ENCODE assay signal across 8 mouse cellular contexts in genomic region chr9:75558360-75558759, GRCm38 (mm10). TPM values are rescaled to one million over a fixed set of nuclear protein-coding genes. Genes with fewer than 3 reads are reported as not detected.
A peak's percentile ranks its signal among the peaks of the same experiment; 100 is the strongest.
DNase-seq lines count a peak whose midpoint lies in the region; ATAC-seq and TF ChIP-seq lines count a peak whose summit lies in the region.

No protein-coding gene starts in this region.

- H3K4me2 ChIP-seq in lung, embryonic 14.5 days, result peak overlapping the region; percentile 76
- peak overlapping the region; percentile 79 for H3K4me2 ChIP-seq in embryonic facial prominence, embryonic 14.5 days (ENCODE audit: low read depth, low read length)
- H3K4me2 ChIP-seq in limb, embryonic 12.5 days, result peak overlapping the region; percentile 83

- peak overlapping the region; percentile 74 for H3K9ac ChIP-seq in lung, embryonic 14.5 days
- H3K9ac ChIP-seq in embryonic facial prominence, embryonic 14.5 days (ENCODE audit: low read depth, low read length), result peak overlapping the region; percentile 82
- peak overlapping the region; percentile 74; the same call in 1 of the 2 replicates for H3K9ac ChIP-seq in limb, embryonic 12.5 days (replicated peaks)

- peak; percentile 59 for DNase-seq in lung, embryonic 14.5 days
- no peak for DNase-seq in lung, postnatal 25 days (ENCODE audit: low spot score)
- no peak for DNase-seq in embryonic facial prominence, embryonic 14.5 days (ENCODE audit: low spot score)
- DNase-seq in spleen, postnatal 10 days (ENCODE audit: low spot score in 2 of 2), result no peak
- no peak for DNase-seq in cerebellum, adult 11 months
- DNase-seq in layer of hippocampus, postnatal 25 days (ENCODE audit: extremely low spot score in 1 of 2, low spot score in 1 of 2), result no peak

- H3K27ac ChIP-seq in lung, embryonic 14.5 days (ENCODE audit: low read depth), result peak overlapping the region; percentile 88
- H3K27ac ChIP-seq in embryonic facial prominence, embryonic 14.5 days (replicated peaks; ENCODE audit: low read depth, low read length), result peak overlapping the region; percentile 90; the same call in 1 of the 2 replicates
- H3K27ac ChIP-seq in limb, embryonic 12.5 days, result no peak overlapping the region
- H3K27ac ChIP-seq in small intestine, adult 2 months (ENCODE audit: insufficient read depth, low read depth, low read length), result peak overlapping the region; percentile 96; the same call in 1 of the 2 replicates

- no peak for TF ChIP-seq CTCF in lung, embryonic 14.5 days (IDR thresholded peaks at IDR 0.05; ENCODE audit: low read depth)
- TF ChIP-seq CTCF in small intestine, adult 2 months (IDR thresholded peaks at IDR 0.05; ENCODE audit: extremely low read depth, insufficient read length, insufficient replicate concordance, low read depth, low read length), result no peak

- WGBS in lung, embryonic 14.5 days, result 13% methylated on average over 3 of the region's 3 CpGs
- 17% methylated on average over 3 of the region's 3 CpGs for WGBS in embryonic facial prominence, embryonic 14.5 days
- WGBS in limb, embryonic 12.5 days, result 8% methylated on average over 3 of the region's 3 CpGs
- 14% methylated on average over 3 of the region's 3 CpGs for WGBS in small intestine, adult 2 months

- no peaks in the 10 kb centered on the region for H3K9me3 ChIP-seq in lung, embryonic 14.5 days (ENCODE audit: low read depth, low read length)
- no peaks in the 10 kb centered on the region for H3K9me3 ChIP-seq in embryonic facial prominence, embryonic 14.5 days (ENCODE audit: control insufficient read depth, low read length)
- H3K9me3 ChIP-seq in limb, embryonic 12.5 days, result no peaks in the 10 kb centered on the region

- ATAC-seq in lung, embryonic 14.5 days (ENCODE audit: insufficient read depth), result no peak
- ATAC-seq in embryonic facial prominence, embryonic 14.5 days (ENCODE audit: low read depth), result no peak
- ATAC-seq in limb, embryonic 12.5 days (ENCODE audit: insufficient number of reproducible peaks, insufficient read depth, low FRiP score, low TSS enrichment, low read depth), result no peak

- H3K4me3 ChIP-seq in lung, embryonic 14.5 days (ENCODE audit: low read depth, low read length), result peak overlapping the region; percentile 87
- peak overlapping the region; percentile 77 for H3K4me3 ChIP-seq in embryonic facial prominence, embryonic 14.5 days (ENCODE audit: low read depth, low read length)
- peak overlapping the region; percentile 91 for H3K4me3 ChIP-seq in limb, embryonic 12.5 days (replicated peaks)
- H3K4me3 ChIP-seq in small intestine, adult 2 months (ENCODE audit: low read depth, low read length), result peak overlapping the region; percentile 97

- no peaks in the 10 kb centered on the region for H3K27me3 ChIP-seq in lung, embryonic 14.5 days (ENCODE audit: insufficient read depth, low read length)
- no peaks in the 10 kb centered on the region for H3K27me3 ChIP-seq in embryonic facial prominence, embryonic 14.5 days (replicated peaks; ENCODE audit: control insufficient read depth, insufficient read depth, low read length)
- no peaks in the 10 kb centered on the region for H3K27me3 ChIP-seq in limb, embryonic 12.5 days
- H3K27me3 ChIP-seq in small intestine, adult 2 months (ENCODE audit: control insufficient read depth, insufficient read depth, low read length), result no peaks in the 10 kb centered on the region

- no peaks in the 10 kb centered on the region for H3K36me3 ChIP-seq in lung, embryonic 14.5 days (ENCODE audit: insufficient read depth)
- no peaks in the 10 kb centered on the region for H3K36me3 ChIP-seq in embryonic facial prominence, embryonic 14.5 days (ENCODE audit: control insufficient read depth, insufficient read depth, low read length)
- H3K36me3 ChIP-seq in limb, embryonic 12.5 days, result no peaks in the 10 kb centered on the region
- no peaks in the 10 kb centered on the region for H3K36me3 ChIP-seq in small intestine, adult 2 months (ENCODE audit: control insufficient read depth, insufficient read depth, low read length)

- TF ChIP-seq POLR2A in small intestine, adult 2 months (IDR thresholded peaks at IDR 0.05; ENCODE audit: low read depth, low read length), result no peak

- 0 out of 2 replicates have a peak, but pooled peaks cover 12% of the 10 kb centered on the region for H3K4me1 ChIP-seq in lung, embryonic 14.5 days (ENCODE audit: insufficient read depth)
- peaks cover 10% of the 10 kb centered on the region for H3K4me1 ChIP-seq in embryonic facial prominence, embryonic 14.5 days (ENCODE audit: control insufficient read depth, insufficient read depth, low read length)
- peaks cover 10% of the 10 kb centered on the region; the same call in 1 of the 2 replicates for H3K4me1 ChIP-seq in limb, embryonic 12.5 days (replicated peaks)
- peaks cover 21% of the 10 kb centered on the region for H3K4me1 ChIP-seq in small intestine, adult 2 months (ENCODE audit: control insufficient read depth, insufficient read depth, insufficient read length, low read length)

RNA-seq across cellular contexts. Expression of gene Tmod3, which starts 1.1 kb away (rescaled TPM):
- 131 TPM in 2 replicates for polyA plus RNA-seq in lung, embryonic 14.5 days (2014; fragmentation: Nextera tagmentation; extraction: Ambion mirVana)
- polyA plus RNA-seq in embryonic facial prominence, embryonic 14.5 days (2014; fragmentation: Nextera tagmentation; extraction: Ambion mirVana), result 124 and 125 TPM in 2 replicates
- 90.8 and 95.9 TPM in 2 replicates for polyA plus RNA-seq in limb, embryonic 12.5 days (2016; fragmentation: Nextera tagmentation; extraction: Ambion mirVana)
- 6.0 and 13.4 TPM in 2 replicates for polyA plus RNA-seq in small intestine, adult 2 months (2012; rRNA removed)
- 10 to 100 TPM; 38.7 to 42.6 TPM for total RNA-seq in layer of hippocampus, postnatal 25 days (2021)

RNA-seq across cellular contexts. Expression of gene Tmod2, which starts 52.8 kb away (rescaled TPM):
- polyA plus RNA-seq in lung, embryonic 14.5 days (2014; fragmentation: Nextera tagmentation; extraction: Ambion mirVana), result 8.0 and 9.5 TPM in 2 replicates
- 28.5 and 30.3 TPM in 2 replicates for polyA plus RNA-seq in embryonic facial prominence, embryonic 14.5 days (2014; fragmentation: Nextera tagmentation; extraction: Ambion mirVana)
- polyA plus RNA-seq in limb, embryonic 12.5 days (2016; fragmentation: Nextera tagmentation; extraction: Ambion mirVana), result 26.7 and 27.3 TPM in 2 replicates
- 0.15 and 0.42 TPM in 2 replicates for polyA plus RNA-seq in small intestine, adult 2 months (2012; rRNA removed)
- 100 to 1,000 TPM; 363 to 370 TPM for total RNA-seq in layer of hippocampus, postnatal 25 days (2021)
